Mouse (Mus musculus): ENCODE measurements around the gene Efhd1. TPM values are rescaled to one million over a fixed set of nuclear protein-coding genes. Genes with fewer than 3 reads are reported as not detected.

The Efhd1 gene
- polyA plus RNA-seq, 1 experiment from 2014 or later: 0.66 TPM

DNA sequence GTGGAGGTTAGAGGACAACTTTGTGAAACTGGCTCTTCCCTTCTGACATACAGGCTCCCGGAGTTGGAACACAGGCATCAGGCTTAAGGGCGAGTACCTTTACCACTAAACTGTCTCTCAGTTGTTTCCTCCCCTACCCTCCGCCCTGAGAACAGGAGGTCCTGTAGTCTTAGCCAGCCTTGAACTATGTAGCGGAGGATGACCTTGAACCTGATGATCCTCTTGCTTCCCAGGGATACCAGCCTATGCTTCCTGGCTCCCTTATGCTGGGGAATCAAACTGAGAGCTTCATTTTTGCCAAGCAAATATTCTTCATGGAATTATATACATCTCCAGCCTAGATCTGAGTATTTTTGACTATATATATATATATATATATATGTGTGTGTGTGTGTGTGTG is 67.6 kb downstream of the Efhd1 start:
- WGBS: 97% methylated on average over 4 of the region's 4 CpGs
- H3K9ac ChIP-seq (replicated peaks; ENCODE audit: low read depth, low read length): no peak overlapping the region
- H3K27me3 ChIP-seq (replicated peaks; ENCODE audit: control insufficient read depth, insufficient read depth, low read length): no peaks in the 10 kb centered on the region
- H3K27ac ChIP-seq (ENCODE audit: low read length): no peak overlapping the region
- H3K4me3 ChIP-seq (replicated peaks; ENCODE audit: low read length): no peak overlapping the region
- H3K36me3 ChIP-seq (ENCODE audit: control insufficient read depth, insufficient read depth): peaks cover 10% of the 10 kb centered on the region
- H3K9me3 ChIP-seq (ENCODE audit: control insufficient read depth, low read length): no peaks in the 10 kb centered on the region
- peaks cover 7% of the 10 kb centered on the region for H3K4me1 ChIP-seq (replicated peaks; ENCODE audit: control insufficient read depth, insufficient read depth, low read length)
- no peak overlapping the region for H3K4me2 ChIP-seq (ENCODE audit: low read length)
- ATAC-seq: no peak

DNA sequence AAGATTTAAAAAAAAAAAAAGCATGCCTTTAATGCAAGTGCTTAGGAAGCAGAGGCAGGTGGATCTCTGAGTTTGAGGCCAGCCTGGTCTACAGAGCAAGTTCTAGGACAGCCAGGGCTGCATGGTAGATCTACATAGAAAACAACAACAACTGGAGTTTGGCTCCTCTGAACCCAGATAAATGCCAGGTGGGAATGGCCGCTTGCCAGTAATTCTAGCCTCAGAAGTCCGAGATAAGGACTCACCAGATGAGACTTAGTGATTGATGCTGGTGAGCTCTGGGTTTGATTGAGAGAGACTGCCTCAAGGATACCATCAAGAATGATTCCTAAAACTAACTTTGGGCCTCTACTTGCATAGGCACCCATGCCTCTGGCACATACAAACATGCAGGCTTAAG is 86.4 kb downstream of the Efhd1 start:
- Histone ChIP-seq H3K4me3 (replicated peaks; ENCODE audit: low read length) (no peak overlapping the region), H3K36me3 (ENCODE audit: control insufficient read depth, insufficient read depth) (no peaks in the 10 kb centered on the region), H3K4me1 (replicated peaks; ENCODE audit: control insufficient read depth, insufficient read depth, low read length) (no peaks in the 10 kb centered on the region), H3K9me3 (ENCODE audit: control insufficient read depth, low read length) (no peaks in the 10 kb centered on the region), H3K27me3 (replicated peaks; ENCODE audit: control insufficient read depth, insufficient read depth, low read length) (no peaks in the 10 kb centered on the region), H3K4me2 (ENCODE audit: low read length) (no peak overlapping the region), H3K9ac (replicated peaks; ENCODE audit: low read depth, low read length) (no peak overlapping the region), H3K27ac (ENCODE audit: low read length) (no peak overlapping the region)
- 83% methylated on average over 2 of the region's 2 CpGs for WGBS
- ATAC-seq: no peak

DNA sequence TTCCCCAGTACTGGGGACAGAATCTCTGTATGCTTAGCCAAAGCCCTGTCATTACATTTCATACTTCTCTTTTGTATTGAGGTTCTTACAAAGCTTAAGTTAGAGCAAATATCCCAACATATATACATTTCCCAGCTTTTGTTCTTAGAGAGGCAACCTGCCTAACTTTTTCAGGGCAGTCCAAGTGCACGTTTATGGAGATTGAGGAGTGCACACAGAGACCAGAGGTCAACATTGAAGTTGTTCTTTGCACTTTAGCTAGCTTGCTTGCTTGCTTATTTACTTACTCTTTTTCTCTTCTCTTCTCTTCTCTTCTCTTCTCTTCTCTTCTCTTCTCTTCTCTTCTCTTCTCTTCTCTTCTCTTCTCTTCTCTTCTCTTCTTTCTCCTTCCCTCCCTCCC is 96.1 kb downstream of the Efhd1 start:
- no peaks in the 10 kb centered on the region for H3K27me3 ChIP-seq (replicated peaks; ENCODE audit: control insufficient read depth, insufficient read depth, low read length)
- no peak overlapping the region for H3K4me2 ChIP-seq (ENCODE audit: low read length)
- WGBS: 74% methylated on average over 1 of the region's 1 CpGs
- H3K4me3 ChIP-seq (replicated peaks; ENCODE audit: low read length): no peak overlapping the region
- H3K36me3 ChIP-seq (ENCODE audit: control insufficient read depth, insufficient read depth): peaks cover 9% of the 10 kb centered on the region
- no peaks in the 10 kb centered on the region for H3K9me3 ChIP-seq (ENCODE audit: control insufficient read depth, low read length)
- no peak for ATAC-seq
- H3K4me1 ChIP-seq (replicated peaks; ENCODE audit: control insufficient read depth, insufficient read depth, low read length): no peaks in the 10 kb centered on the region
- no peak overlapping the region for H3K27ac ChIP-seq (ENCODE audit: low read length)
- H3K9ac ChIP-seq (replicated peaks; ENCODE audit: low read depth, low read length): no peak overlapping the region

Other genes with a start within 250 kb of the Efhd1 start
- gene Alppl2, start 174.4 kb upstream of the Efhd1 start, polyA plus RNA-seq (2015; fragmentation: Nextera tagmentation; extraction: Ambion mirVana): not detected in 2 replicates
- not detected in 2 replicates for gene Alpi, start 162.8 kb upstream of the Efhd1 start, polyA plus RNA-seq (2015; fragmentation: Nextera tagmentation; extraction: Ambion mirVana)
- not detected in 2 replicates for gene Akp3, start 139.4 kb upstream of the Efhd1 start, polyA plus RNA-seq (2015; fragmentation: Nextera tagmentation; extraction: Ambion mirVana)
- gene Ecel1, start 107.8 kb upstream of the Efhd1 start, polyA plus RNA-seq (2015; fragmentation: Nextera tagmentation; extraction: Ambion mirVana): 13.4 and 25.3 TPM in 2 replicates
- gene Prss56, start 81.0 kb upstream of the Efhd1 start, polyA plus RNA-seq (2015; fragmentation: Nextera tagmentation; extraction: Ambion mirVana): 2.8 and 3.1 TPM in 2 replicates
- not detected in 2 replicates for gene Chrnd, start 73.8 kb upstream of the Efhd1 start, polyA plus RNA-seq (2015; fragmentation: Nextera tagmentation; extraction: Ambion mirVana)
- gene Chrng, start 59.7 kb upstream of the Efhd1 start, polyA plus RNA-seq (2015; fragmentation: Nextera tagmentation; extraction: Ambion mirVana): not detected in 2 replicates
- gene Eif4e2, start 50.4 kb upstream of the Efhd1 start, polyA plus RNA-seq (2015; fragmentation: Nextera tagmentation; extraction: Ambion mirVana): 88.1 and 93.6 TPM in 2 replicates
- 70.1 and 70.2 TPM in 2 replicates for gene Gigyf2, start 62.6 kb downstream of the Efhd1 start, polyA plus RNA-seq (2015; fragmentation: Nextera tagmentation; extraction: Ambion mirVana)
- gene Kcnj13, start 130.4 kb downstream of the Efhd1 start, polyA plus RNA-seq (2015; fragmentation: Nextera tagmentation; extraction: Ambion mirVana): 6.4 and 7.1 TPM in 2 replicates
- gene Snorc, start 205.9 kb downstream of the Efhd1 start, polyA plus RNA-seq (2015; fragmentation: Nextera tagmentation; extraction: Ambion mirVana): not detected in 2 replicates
- gene Neu2, start 245.5 kb downstream of the Efhd1 start, polyA plus RNA-seq (2015; fragmentation: Nextera tagmentation; extraction: Ambion mirVana): 0.20 and 0.56 TPM in 2 replicates

Measured in forebrain, embryonic 16.5 days (tissue).